Mouse (Mus musculus) midbrain, embryonic 12.5 days (tissue): ENCODE measurements at regions not wholly inside any gene's neighbourhood (a gene's known extent, or its start where the extent isn't known, plus 50 kb on each side); places are given as distances from the start of the nearest gene placed in this dataset.

Experiments used
- ATAC-seq: fragments of 200-750 bp; cut with Nextera tagmentation; 2 replicates; pipeline ENCODE4 v1.8.0; 2017; ENCODE audit warnings: low read depth, moderate TSS enrichment, moderate library complexity; ENCODE audit not compliant: low FRiP score
- H3K27ac ChIP-seq: fragments of 300-500 bp; sonication (generic); replicated peaks from 2 replicates; pipeline ENCODE4 v1.5.1; 2016; ENCODE audit warnings: mild to moderate bottlenecking
- H3K27me3 ChIP-seq: fragments of 300-500 bp; sonication (generic); 2 replicates; pipeline ENCODE4 v1.6.1; 2016; ENCODE audit warnings: mild to moderate bottlenecking
- H3K36me3 ChIP-seq: fragments of 300-500 bp; sonication (generic); 2 replicates; pipeline ENCODE4 v1.6.1; 2016
- H3K4me1 ChIP-seq: fragments of 300-500 bp; sonication (generic); 2 replicates; pipeline ENCODE4 v1.6.1; 2016
- H3K4me2 ChIP-seq: fragments of 300-500 bp; sonication (generic); replicated peaks from 2 replicates; pipeline ENCODE4 v1.6.1; 2016; ENCODE audit warnings: mild to moderate bottlenecking, moderate library complexity
- H3K4me3 ChIP-seq: fragments of 300-500 bp; sonication (generic); 2 replicates; pipeline ENCODE4 v1.5.1; 2016; ENCODE audit warnings: mild to moderate bottlenecking
- H3K9ac ChIP-seq: fragments of 300-500 bp; sonication (generic); replicated peaks from 2 replicates; pipeline ENCODE4 v1.6.1; 2016; ENCODE audit warnings: mild to moderate bottlenecking, moderate library complexity
- H3K9me3 ChIP-seq: fragments of 300-500 bp; sonication (generic); 2 replicates; pipeline ENCODE4 v1.6.1; 2016; ENCODE audit warnings: mild to moderate bottlenecking
- WGBS: fragments of 180-500 bp; shearing (Covaris S2); methylation state at CpG from one replicate; pipeline ENCODE4 v1.1.7; 2016; 5-methylcytosine and 5-hydroxymethylcytosine counted together

- no peak overlapping the region for H3K4me2 ChIP-seq
- H3K4me1 ChIP-seq = peaks cover 13% of the 10 kb centered on the region
- ATAC-seq = no peak
- WGBS = 71% methylated on average over 5 of the region's 5 CpGs
- H3K36me3 ChIP-seq = no peaks in the 10 kb centered on the region
- H3K27ac ChIP-seq = no peak overlapping the region
- H3K9ac ChIP-seq = no peak overlapping the region
- H3K27me3 ChIP-seq = 0 out of 2 replicates have a peak, but pooled peaks cover 8% of the 10 kb centered on the region
- H3K9me3 ChIP-seq = no peaks in the 10 kb centered on the region
- H3K4me3 ChIP-seq = no peak overlapping the region
These were observed 61.7 kb upstream of the Nectin1 start for GRCm38 (mm10) chr9:43682102-43682501.

GRCm38 (mm10) chr9:43684596-43684995 is 59.2 kb upstream of the Nectin1 start:
- Histone ChIP-seq H3K36me3 (no peaks in the 10 kb centered on the region), H3K4me3 (no peak overlapping the region), H3K27me3 (peaks cover 2% of the 10 kb centered on the region; the same call in 1 of the 2 replicates), H3K9me3 (no peaks in the 10 kb centered on the region), H3K4me2 (no peak overlapping the region), H3K4me1 (peaks cover 3% of the 10 kb centered on the region), H3K9ac (no peak overlapping the region), H3K27ac (no peak overlapping the region)
- 87% methylated on average over 5 of the region's 5 CpGs for WGBS
- no peak for ATAC-seq

- no peaks in the 10 kb centered on the region for H3K9me3 ChIP-seq
- H3K4me2 ChIP-seq = no peak overlapping the region
- no peaks in the 10 kb centered on the region for H3K36me3 ChIP-seq
- no peak for ATAC-seq
- H3K27ac ChIP-seq = no peak overlapping the region
- 68% methylated on average over 1 of the region's 1 CpGs for WGBS
- H3K27me3 ChIP-seq = no peaks in the 10 kb centered on the region; the same call in 1 of the 2 replicates
- H3K9ac ChIP-seq = no peak overlapping the region
- no peak overlapping the region for H3K4me3 ChIP-seq
- no peaks in the 10 kb centered on the region for H3K4me1 ChIP-seq
These were observed 51.8 kb upstream of the Nectin1 start for GRCm38 (mm10) chr9:43692015-43692414.

- 86% methylated on average over 10 of the region's 10 CpGs for WGBS
- H3K9me3 ChIP-seq = no peaks in the 10 kb centered on the region
- H3K36me3 ChIP-seq = no peaks in the 10 kb centered on the region
- no peaks in the 10 kb centered on the region for H3K4me1 ChIP-seq
- H3K9ac ChIP-seq = no peak overlapping the region
- H3K27ac ChIP-seq = no peak overlapping the region
- no peak overlapping the region for H3K4me2 ChIP-seq
- no peak overlapping the region for H3K4me3 ChIP-seq
- no peak for ATAC-seq
- H3K27me3 ChIP-seq = no peaks in the 10 kb centered on the region; the same call in 1 of the 2 replicates
These were observed 51.2 kb upstream of the Nectin1 start for GRCm38 (mm10) chr9:43692538-43692937.
